Mouse (Mus musculus) adrenal gland, postnatal 36 days (tissue): ENCODE data around the gene Rcbtb2. TPM values are rescaled to one million over a fixed set of nuclear protein-coding genes. Genes with fewer than 3 reads are reported as not detected.

Source experiments
- DNase-seq, 2 experiments: peaks; one replicate each; pipeline ENCODE4 v3.0.0; 2021; ENCODE audit warnings: mixed read lengths in 1 of 2
- total RNA-seq, 2 experiments: library from RNA; stranded (reverse); gene quantifications; 2 replicates each; pipeline ENCODE4 v1.2.3; 2021

Rcbtb2 gene
- total RNA-seq, 2 experiments from 2014 or later: 32.2 to 37.1 TPM

GRCm38 (mm10) chr14:73146721-73147120 lies 23.9 kb downstream of the Rcbtb2 start:
- DNase-seq: no peak

GRCm38 (mm10) chr14:73148125-73148524 lies 25.3 kb downstream of the Rcbtb2 start:
- DNase-seq: peak in 1 of 2 experiments; percentile 21

- DNase-seq: no peak
Observed at GRCm38 (mm10) chr14:73161303-73161702, 38.5 kb downstream of the Rcbtb2 start.

- DNase-seq: peak; percentile 17 to 28
Observed at GRCm38 (mm10) chr14:73162192-73162800, 39.5 kb downstream of the Rcbtb2 start.

GRCm38 (mm10) chr14:73163363-73163998 lies 40.6 kb downstream of the Rcbtb2 start:
- no peak for DNase-seq

- DNase-seq: peak in 1 of 2 experiments; percentile 19
Observed at GRCm38 (mm10) chr14:73165136-73165535, 42.3 kb downstream of the Rcbtb2 start.

- no peak for DNase-seq
Observed at GRCm38 (mm10) chr14:73168605-73169004, 45.8 kb downstream of the Rcbtb2 start.

- DNase-seq: peak; percentile 8 to 38
Observed at GRCm38 (mm10) chr14:73169926-73170844, 47.3 kb downstream of the Rcbtb2 start.

- peak; percentile 7 to 11 for DNase-seq
Observed at GRCm38 (mm10) chr14:73172196-73173011, 49.6 kb downstream of the Rcbtb2 start.

GRCm38 (mm10) chr14:73173662-73174061 lies 50.8 kb downstream of the Rcbtb2 start:
- DNase-seq: no peak

GRCm38 (mm10) chr14:73174091-73174995 lies 51.5 kb downstream of the Rcbtb2 start:
- no peak for DNase-seq

GRCm38 (mm10) chr14:73175031-73175430 lies 52.2 kb downstream of the Rcbtb2 start:
- no peak for DNase-seq

GRCm38 (mm10) chr14:73175814-73176213 lies 53.0 kb downstream of the Rcbtb2 start:
- DNase-seq: no peak

GRCm38 (mm10) chr14:73176266-73176665 lies 53.4 kb downstream of the Rcbtb2 start:
- peak; percentile 20 to 28 for DNase-seq

GRCm38 (mm10) chr14:73177961-73178360 lies 55.1 kb downstream of the Rcbtb2 start:
- DNase-seq: no peak

GRCm38 (mm10) chr14:73179221-73179681 lies 56.4 kb downstream of the Rcbtb2 start:
- no peak for DNase-seq

- no peak for DNase-seq
Observed at GRCm38 (mm10) chr14:73180671-73181070, 57.8 kb downstream of the Rcbtb2 start.

- no peak for DNase-seq
Observed at GRCm38 (mm10) chr14:73181144-73181543, 58.3 kb downstream of the Rcbtb2 start.

- no peak for DNase-seq
Observed at GRCm38 (mm10) chr14:73186875-73187274, 64.0 kb downstream of the Rcbtb2 start.

- DNase-seq: no peak
Observed at GRCm38 (mm10) chr14:73199058-73199457, 76.2 kb downstream of the Rcbtb2 start.

- DNase-seq: no peak
Observed at GRCm38 (mm10) chr14:73201447-73201846, 78.6 kb downstream of the Rcbtb2 start.
